Mouse (Mus musculus) CD4-positive naive resting alpha-beta T cell, adult 76 days (primary cell): Measurements from ENCODE around the gene Suox. TPM values are rescaled to one million over a fixed set of nuclear protein-coding genes. Genes with fewer than 3 reads are reported as not detected.

ENCODE experiments used
- total RNA-seq: library from RNA; stranded (reverse); gene quantifications from one replicate; pipeline ENCODE4 v1.2.4, GENCODE M21; 2023

Suox gene
- total RNA-seq, result 10.1 TPM

GRCm38 (mm10) chr10:128673763-128674468, at the start of gene Suox:
Suox (minus strand) TSS chr10:128674073.

DNA sequence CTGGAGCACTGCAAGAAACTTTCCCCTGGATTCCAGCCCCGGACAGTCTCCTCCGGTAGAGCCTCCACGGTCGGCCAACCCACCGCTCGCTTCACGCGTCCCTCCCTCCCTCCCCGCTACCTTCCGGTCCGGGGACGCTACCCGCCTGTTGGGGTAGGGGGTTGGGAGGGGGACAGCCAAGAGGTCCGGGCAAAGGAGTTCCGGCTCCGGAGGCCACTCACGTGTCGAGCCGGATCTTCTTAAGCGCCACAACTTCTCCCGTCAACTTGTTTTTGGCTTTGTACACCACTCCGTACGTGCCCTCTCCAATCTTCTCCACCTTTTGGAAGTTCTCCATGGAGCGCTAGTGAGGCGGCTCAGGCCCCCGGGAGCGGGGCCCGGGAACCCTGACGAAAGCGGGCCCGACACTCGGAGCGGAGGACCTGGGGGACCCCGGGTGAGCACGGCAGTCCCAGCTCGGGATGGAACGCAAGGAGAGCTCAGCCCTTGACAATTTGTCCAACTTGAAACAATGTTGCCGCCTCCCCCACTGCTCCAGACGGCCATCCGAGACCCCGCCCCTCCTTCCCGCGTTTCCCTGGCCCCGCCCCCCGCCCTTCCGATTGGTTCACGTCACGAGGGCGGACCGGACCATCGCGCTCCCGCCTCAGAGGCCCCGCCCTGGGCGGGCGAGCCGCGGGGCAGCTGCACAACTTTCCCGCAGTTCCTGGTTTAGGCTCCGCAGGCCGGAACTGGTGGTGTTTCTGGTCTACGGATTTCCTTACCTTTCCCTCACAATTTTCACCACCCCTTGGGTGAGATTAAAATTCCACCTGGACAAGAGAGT, 30.8 kb upstream of the Suox start, which contains the start of gene Cdk2:
TSS of gene Cdk2 (minus strand) at position 541 of the 826 bp plus-strand sequence.

GRCm38 (mm10) chr10:128703895-128704294, 30.0 kb upstream of the Suox start, which contains the start of gene Pmel:
Pmel (plus strand) TSS chr10:128704195.

DNA sequence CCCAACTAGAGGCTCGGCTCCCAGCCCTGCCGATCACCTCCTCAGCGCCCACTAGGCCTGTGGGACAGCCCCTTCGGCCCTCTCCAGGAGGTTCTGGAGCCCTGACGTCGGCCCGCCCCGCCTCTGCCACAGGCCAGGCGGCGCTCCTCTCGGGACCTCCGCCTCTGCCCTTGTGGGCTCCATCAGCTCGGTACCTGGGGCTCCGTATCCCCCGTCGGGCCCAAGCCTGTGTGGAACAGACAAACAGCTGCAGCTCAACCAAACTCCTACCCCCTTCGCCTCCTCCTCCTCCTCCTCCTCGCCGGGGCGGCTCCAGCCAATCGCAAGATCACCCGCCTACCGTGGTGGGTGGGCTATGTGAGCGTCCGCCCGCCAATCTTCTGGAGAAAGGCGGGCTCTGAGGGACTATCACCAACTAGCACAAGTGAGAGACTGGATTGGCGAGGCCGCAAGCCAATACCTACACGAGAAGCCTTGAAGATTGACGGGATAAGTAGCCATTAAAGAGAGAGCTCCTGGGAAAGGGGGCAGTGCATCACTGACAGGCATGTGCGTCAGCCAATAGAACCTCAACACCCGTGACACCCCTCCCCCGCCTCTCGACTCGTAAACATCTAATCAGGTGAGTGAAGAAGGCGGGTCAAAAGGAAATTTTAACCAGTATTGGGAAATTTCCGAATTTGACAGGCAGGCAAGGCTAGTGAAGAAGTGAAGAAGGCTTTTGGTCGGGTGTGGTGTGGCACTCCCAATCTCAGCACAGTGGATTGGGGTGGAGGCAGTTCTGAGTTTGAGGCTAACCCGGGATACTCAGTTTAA, 22.3 kb upstream of the Suox start, which contains the start of gene Rab5b:
TSS of gene Rab5b (minus strand) at position 273 of the 816 bp plus-strand sequence.

GRCm38 (mm10) chr10:128645111-128646011, 28.5 kb downstream of the Suox start, which contains the start of gene Ikzf4:
Ikzf4 (minus strand) TSS chr10:128645991.

DNA sequence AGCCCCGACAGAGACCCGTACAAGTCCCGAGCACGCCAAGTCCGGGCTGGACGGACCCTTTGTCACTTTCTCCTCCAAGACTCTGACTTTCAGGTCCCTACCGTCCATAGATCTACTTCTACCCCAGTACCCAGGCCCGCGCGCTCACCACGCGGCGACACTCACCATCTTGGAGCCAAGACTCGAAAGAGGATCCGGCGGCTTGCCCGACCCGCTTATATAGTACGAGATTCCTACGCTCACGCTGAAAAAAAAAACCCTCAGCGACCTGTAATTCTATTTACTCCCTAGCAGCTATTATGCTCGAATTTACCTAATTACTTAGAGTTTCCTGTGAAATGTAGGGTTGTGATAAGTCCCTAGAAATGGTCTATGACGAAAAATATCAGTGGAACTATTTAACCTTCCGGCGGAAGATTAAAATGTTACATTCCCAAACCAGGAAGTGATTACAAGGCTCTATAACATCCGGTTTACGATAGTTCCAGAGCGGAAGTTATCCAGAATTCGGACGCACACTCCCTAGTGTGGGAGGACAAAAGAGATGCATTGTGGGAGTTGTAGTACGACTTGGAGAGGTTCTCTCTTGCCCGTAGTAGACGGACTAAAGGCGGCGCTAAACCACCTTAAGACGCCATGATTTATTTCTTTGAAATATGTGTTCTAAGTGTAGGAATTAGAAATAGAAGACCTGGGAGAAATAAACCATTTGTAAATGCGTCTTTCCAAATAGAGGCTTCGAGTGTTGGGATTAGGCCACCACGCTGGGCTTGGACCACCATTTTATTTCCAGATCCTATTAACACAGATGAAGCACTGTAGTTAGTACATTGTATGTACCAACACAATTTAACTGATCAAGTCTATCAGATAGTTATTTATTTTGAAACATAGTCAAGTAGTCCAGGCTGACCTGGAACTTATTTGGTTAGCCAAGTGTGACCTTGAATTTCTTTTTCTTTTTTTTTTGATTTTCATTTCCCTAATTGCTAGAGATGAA, 47.3 kb downstream of the Suox start, which contains the start of gene Rps26:
TSS of gene Rps26 (minus strand) at position 437 of the 1,000 bp plus-strand sequence.

Other genes with a start within 250 kb of the Suox start
- gene Smarcc2, start 214.8 kb downstream of the Suox start, total RNA-seq, result 112 TPM
- 818 TPM for gene Myl6, start 179.9 kb downstream of the Suox start, total RNA-seq
- gene Myl6b, start 175.4 kb downstream of the Suox start, total RNA-seq, result not detected
- 244 TPM for gene Esyt1, start 148.2 kb downstream of the Suox start, total RNA-seq
- 26.7 TPM for gene Zc3h10, start 126.3 kb downstream of the Suox start, total RNA-seq
- gene Rpl41, start 124.8 kb downstream of the Suox start, total RNA-seq, result 3,926 TPM
- gene Pa2g4, start 108.1 kb downstream of the Suox start, total RNA-seq, result 55.6 TPM
- 1.3 TPM for gene Erbb3, start 84.4 kb downstream of the Suox start, total RNA-seq
- 1,431 TPM for gene Rps26, start 47.3 kb downstream of the Suox start, total RNA-seq
- 9.6 TPM for gene Ikzf4, start 28.1 kb downstream of the Suox start, total RNA-seq
- gene Rab5b, start 22.2 kb upstream of the Suox start, total RNA-seq, result 32.6 TPM
- gene Pmel, start 30.1 kb upstream of the Suox start, total RNA-seq, result not detected
- 32.6 TPM for gene Cdk2, start 31.0 kb upstream of the Suox start, total RNA-seq
- gene Dgka, start 70.8 kb upstream of the Suox start, total RNA-seq, result 837 TPM
- 82.4 TPM for gene Pym1, start 73.8 kb upstream of the Suox start, total RNA-seq
- gene Mmp19, start 116.8 kb upstream of the Suox start, total RNA-seq, result 0.32 TPM
- 57.9 TPM for gene Dnajc14, start 130.0 kb upstream of the Suox start, total RNA-seq
- 6.4 TPM for gene Tmem198b, start 130.3 kb upstream of the Suox start, total RNA-seq
- gene Sarnp, start 143.3 kb upstream of the Suox start, total RNA-seq, result 50.3 TPM
- gene Ormdl2, start 147.6 kb upstream of the Suox start, total RNA-seq, result 15.3 TPM
- gene Gdf11, start 217.6 kb upstream of the Suox start, total RNA-seq, result 10.7 TPM
- 1.9 TPM for gene Cd63, start 226.9 kb upstream of the Suox start, total RNA-seq
- gene Rdh5, start 248.8 kb upstream of the Suox start, total RNA-seq, result 13.7 TPM
- gene Bloc1s1, start 250.0 kb upstream of the Suox start, total RNA-seq, result 53.3 TPM